Mouse (Mus musculus): ENCODE results near the gene Tes3-ps. TPM values are rescaled to one million over a fixed set of nuclear protein-coding genes. Genes with fewer than 3 reads are reported as not detected.

The Tes3-ps gene
- polyA plus RNA-seq, 1 experiment from 2014 or later = 1.2 TPM

GRCm38 (mm10) chr13:49536946-49537345 is 43.8 kb downstream of the Tes3-ps start:
- no peak for ATAC-seq
- no peaks in the 10 kb centered on the region for H3K36me3 ChIP-seq (ENCODE audit: control insufficient read depth, insufficient read depth, low read length)
- H3K27ac ChIP-seq (ENCODE audit: low read depth, low read length) = no peak overlapping the region
- H3K4me1 ChIP-seq (ENCODE audit: control insufficient read depth, insufficient read depth, low read depth, low read length) = no peaks in the 10 kb centered on the region
- WGBS = 98% methylated on average over 1 of the region's 1 CpGs
- H3K27me3 ChIP-seq (replicated peaks; ENCODE audit: control insufficient read depth, insufficient read depth, low read length) = no peaks in the 10 kb centered on the region
- no peak overlapping the region for H3K4me3 ChIP-seq (ENCODE audit: low read length)
- no peak overlapping the region for H3K4me2 ChIP-seq (ENCODE audit: low read length)
- no peak overlapping the region for H3K9ac ChIP-seq (ENCODE audit: low read depth, low read length)
- H3K9me3 ChIP-seq (ENCODE audit: control insufficient read depth, low read length) = no peaks in the 10 kb centered on the region

GRCm38 (mm10) chr13:49538693-49539092 is 45.6 kb downstream of the Tes3-ps start:
- H3K9ac ChIP-seq (ENCODE audit: low read depth, low read length) = no peak overlapping the region
- ATAC-seq = no peak
- WGBS = 85% methylated on average over 1 of the region's 1 CpGs

GRCm38 (mm10) chr13:49544279-49544678 is 51.2 kb downstream of the Tes3-ps start, which contains the start of gene Aspn:
Aspn (plus strand) TSS chr13:49544443.
- WGBS = 77% methylated on average over 3 of the region's 3 CpGs
- Histone ChIP-seq H3K4me3 (ENCODE audit: low read length) (no peak within 1 kb of the TSS), H3K27ac (ENCODE audit: low read depth, low read length) (no peak within 1 kb of the TSS), H3K9me3 (ENCODE audit: control insufficient read depth, low read length) (no peaks in the 10 kb centered on the region), H3K27me3 (replicated peaks; ENCODE audit: control insufficient read depth, insufficient read depth, low read length) (no peaks in the 10 kb centered on the region), H3K4me2 (ENCODE audit: low read length) (no peak within 1 kb of the TSS), H3K36me3 (ENCODE audit: control insufficient read depth, insufficient read depth, low read length) (no peaks in the 10 kb centered on the region), H3K9ac (ENCODE audit: low read depth, low read length) (no peak within 1 kb of the TSS), H3K4me1 (ENCODE audit: control insufficient read depth, insufficient read depth, low read depth, low read length) (no peaks in the 10 kb centered on the region)
- no peak for ATAC-seq

More at GRCm38 (mm10) chr13:49538693-49539092, 45.6 kb downstream of the Tes3-ps start:
- Histone ChIP-seq H3K27ac (ENCODE audit: low read depth, low read length) (no peak overlapping the region), H3K27me3 (replicated peaks; ENCODE audit: control insufficient read depth, insufficient read depth, low read length) (no peaks in the 10 kb centered on the region), H3K36me3 (ENCODE audit: control insufficient read depth, insufficient read depth, low read length) (no peaks in the 10 kb centered on the region), H3K9me3 (ENCODE audit: control insufficient read depth, low read length) (no peaks in the 10 kb centered on the region), H3K4me1 (ENCODE audit: control insufficient read depth, insufficient read depth, low read depth, low read length) (no peaks in the 10 kb centered on the region), H3K4me2 (ENCODE audit: low read length) (no peak overlapping the region), H3K4me3 (ENCODE audit: low read length) (no peak overlapping the region)

- no peak for ATAC-seq
- Histone ChIP-seq H3K36me3 (ENCODE audit: control insufficient read depth, insufficient read depth, low read length) (no peaks in the 10 kb centered on the region), H3K4me1 (ENCODE audit: control insufficient read depth, insufficient read depth, low read depth, low read length) (no peaks in the 10 kb centered on the region), H3K4me2 (ENCODE audit: low read length) (no peak overlapping the region), H3K27ac (ENCODE audit: low read depth, low read length) (no peak overlapping the region), H3K4me3 (ENCODE audit: low read length) (no peak overlapping the region), H3K9ac (ENCODE audit: low read depth, low read length) (no peak overlapping the region), H3K9me3 (ENCODE audit: control insufficient read depth, low read length) (no peaks in the 10 kb centered on the region), H3K27me3 (replicated peaks; ENCODE audit: control insufficient read depth, insufficient read depth, low read length) (no peaks in the 10 kb centered on the region)
- 74% methylated on average over 3 of the region's 3 CpGs for WGBS
These were observed 52.5 kb downstream of the Tes3-ps start for GRCm38 (mm10) chr13:49545646-49546045.

Other genes starting within 250 kb of the Tes3-ps start
- 0.56 and 0.85 TPM in 2 replicates for gene Susd3, start 244.6 kb upstream of the Tes3-ps start, polyA plus RNA-seq (2015; fragmentation: Nextera tagmentation; extraction: Ambion mirVana)
- gene Fgd3, start 173.0 kb upstream of the Tes3-ps start, polyA plus RNA-seq (2015; fragmentation: Nextera tagmentation; extraction: Ambion mirVana) = 1.6 TPM in 2 replicates
- 25.3 and 30.5 TPM in 2 replicates for gene Bicd2, start 151.7 kb upstream of the Tes3-ps start, polyA plus RNA-seq (2015; fragmentation: Nextera tagmentation; extraction: Ambion mirVana)
- 13.6 and 14.3 TPM in 2 replicates for gene Ippk, start 72.1 kb upstream of the Tes3-ps start, polyA plus RNA-seq (2015; fragmentation: Nextera tagmentation; extraction: Ambion mirVana)
- 2.6 and 2.7 TPM in 2 replicates for gene Ecm2, start 11.5 kb downstream of the Tes3-ps start, polyA plus RNA-seq (2015; fragmentation: Nextera tagmentation; extraction: Ambion mirVana)
- 0.84 and 5.3 TPM in 2 replicates for gene Aspn, start 51.1 kb downstream of the Tes3-ps start, polyA plus RNA-seq (2015; fragmentation: Nextera tagmentation; extraction: Ambion mirVana)
- 1.1 and 1.3 TPM in 2 replicates for gene Omd, start 89.1 kb downstream of the Tes3-ps start, polyA plus RNA-seq (2015; fragmentation: Nextera tagmentation; extraction: Ambion mirVana)
- gene Ogn, start 114.7 kb downstream of the Tes3-ps start, polyA plus RNA-seq (2015; fragmentation: Nextera tagmentation; extraction: Ambion mirVana) = 14.1 and 18.9 TPM in 2 replicates
- 5.7 and 7.9 TPM in 2 replicates for gene Cenpp, start 159.5 kb downstream of the Tes3-ps start, polyA plus RNA-seq (2015; fragmentation: Nextera tagmentation; extraction: Ambion mirVana)
- gene Nol8, start 159.8 kb downstream of the Tes3-ps start, polyA plus RNA-seq (2015; fragmentation: Nextera tagmentation; extraction: Ambion mirVana) = 13.2 and 14.7 TPM in 2 replicates
- gene Iars, start 188.8 kb downstream of the Tes3-ps start, polyA plus RNA-seq (2015; fragmentation: Nextera tagmentation; extraction: Ambion mirVana) = 47.3 and 54.2 TPM in 2 replicates